Mouse (Mus musculus) heart, postnatal 10 days (tissue): ENCODE measurements around the gene Cdca3. TPM values are rescaled to one million over a fixed set of nuclear protein-coding genes. Genes with fewer than 3 reads are reported as not detected.

ENCODE experiments used
- DNase-seq, 2 experiments: peaks; one replicate each; pipeline ENCODE4 v3.0.0; 2021
- intact Hi-C: fragments of 180-260 bp; cut with DNase I; formaldehyde crosslinking; loops from one replicate; pipeline ENCODE4 v1.15.1; 2025
- total RNA-seq, 2 experiments: library from RNA; stranded (reverse); gene quantifications; 2 replicates each; pipeline ENCODE4 v1.2.3; 2021

Gene Cdca3
- total RNA-seq, 2 experiments from 2014 or later = 19.1 to 23.2 TPM

DNA sequence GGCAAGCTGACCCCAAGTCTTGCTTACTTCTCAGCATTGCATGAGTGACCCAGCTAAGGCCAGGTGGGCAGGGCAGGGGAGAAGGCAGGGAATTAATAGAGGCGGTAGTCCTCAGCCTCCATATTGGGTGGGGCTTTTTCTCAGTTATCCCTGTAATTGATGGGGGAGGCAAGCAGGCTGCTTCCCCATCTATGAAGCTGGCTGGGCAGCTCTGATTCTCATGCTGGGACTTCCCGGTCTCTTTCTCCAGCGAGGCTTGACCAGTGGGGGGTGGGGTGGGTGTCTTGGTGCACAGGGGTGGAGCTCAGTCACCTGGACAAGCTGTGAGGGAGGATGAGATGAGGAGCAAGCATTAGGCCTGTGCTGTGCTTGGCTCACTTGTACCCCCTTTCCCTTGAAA is 32.5 kb downstream of the Cdca3 start:
- intact Hi-C loops = no loop called here
- DNase-seq = no peak

DNA sequence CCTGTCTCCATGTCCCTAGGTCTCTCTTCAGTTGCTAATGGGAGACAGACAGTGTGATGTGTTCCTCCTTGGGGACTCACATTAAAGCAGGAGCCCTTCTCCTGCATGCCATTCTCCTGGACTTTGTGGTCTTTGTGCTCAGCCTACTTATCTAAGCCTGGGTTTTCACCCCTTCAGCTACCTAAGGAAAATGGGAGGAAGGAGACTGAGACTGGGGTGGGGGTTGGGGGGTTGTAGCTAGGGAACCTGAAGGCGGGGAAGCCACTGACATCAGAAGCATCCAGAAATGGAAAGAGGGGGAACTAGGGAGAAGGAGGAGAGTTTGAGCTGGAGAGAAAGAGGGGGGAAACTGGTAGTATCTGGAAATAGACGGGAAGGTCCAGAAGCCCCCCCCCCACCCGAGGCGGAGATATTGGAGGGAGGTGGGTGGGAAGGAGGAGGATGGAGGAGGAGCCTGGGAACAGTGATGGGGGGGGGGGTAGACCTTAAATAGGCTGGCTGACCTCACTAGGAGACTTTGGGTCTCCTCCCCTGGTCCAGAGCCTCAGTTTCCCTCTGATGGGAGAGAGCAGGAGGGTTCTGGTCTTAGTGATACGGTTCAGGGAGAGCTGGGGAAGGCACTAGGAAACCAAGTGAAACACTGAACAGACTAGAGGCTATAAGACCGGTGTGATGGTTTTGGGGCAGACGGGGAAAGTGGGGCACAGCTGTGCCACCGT is 33.2 kb downstream of the Cdca3 start:
- no peak for DNase-seq
- intact Hi-C loops = no loop called here

DNA sequence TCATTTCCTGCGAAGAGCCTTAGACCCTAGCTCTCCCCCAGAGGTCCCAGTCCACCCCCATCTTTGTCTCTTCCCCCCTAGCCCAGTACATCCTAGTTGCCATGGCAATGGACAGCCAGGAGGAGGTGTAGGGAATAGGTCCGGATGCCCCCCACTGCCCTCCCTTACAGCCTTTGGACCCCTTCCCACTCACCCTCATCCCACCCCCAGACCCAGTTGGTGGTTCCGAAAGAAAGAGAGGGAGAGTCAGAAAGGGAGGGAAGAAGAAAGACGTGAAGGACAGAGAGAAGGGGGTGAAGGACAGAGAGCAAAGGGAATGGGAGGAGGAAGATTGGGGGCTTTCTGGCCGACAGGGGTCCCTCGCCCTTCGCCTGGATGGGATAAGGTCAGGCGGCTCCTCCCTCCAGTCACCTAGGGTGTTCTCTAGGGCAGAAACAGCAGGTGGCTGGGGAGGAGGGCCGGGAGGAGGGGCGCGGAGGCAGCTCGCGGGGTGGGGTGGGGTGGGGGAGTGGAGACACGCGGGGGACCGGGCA is 33.8 kb downstream of the Cdca3 start:
- intact Hi-C loops = no loop called here

DNA sequence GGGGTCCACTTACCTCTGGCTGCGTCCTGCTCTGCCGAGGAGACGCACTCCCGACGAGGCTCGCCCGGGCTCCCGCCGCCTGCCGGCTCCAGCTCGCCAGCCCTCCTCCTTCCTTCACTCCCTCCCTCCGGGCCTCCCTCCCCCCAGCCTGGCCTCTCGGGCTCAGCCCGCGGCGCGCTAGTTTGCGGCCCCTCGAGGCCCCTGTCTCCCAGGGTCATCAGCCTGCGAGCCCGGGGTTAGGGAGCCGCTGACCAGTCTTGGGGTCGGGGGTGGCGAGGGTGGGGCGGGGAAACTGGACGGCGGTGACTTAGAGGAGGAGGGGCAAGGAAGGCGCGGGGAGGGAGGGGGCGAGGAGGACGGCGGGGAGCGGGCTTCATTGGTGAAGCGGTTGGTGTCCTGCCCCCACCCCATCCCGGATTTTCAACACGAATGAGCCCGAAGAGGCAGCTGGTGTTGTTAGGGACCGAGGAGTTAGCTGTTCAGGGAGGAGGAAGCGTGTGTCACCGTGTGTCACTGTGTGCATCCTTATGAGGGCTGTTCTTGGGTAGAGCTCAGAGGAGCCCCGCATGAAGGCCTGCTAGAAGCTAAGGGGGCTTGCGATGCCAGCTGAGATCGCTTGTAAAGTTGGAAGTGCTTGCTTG is 34.4 kb downstream of the Cdca3 start, which contains the start of gene Gpr162:
Gpr162 (minus strand) TSS at position 326 of the 641 bp plus-strand sequence.
- intact Hi-C loops = no loop called here
- peak; percentile 67 to 69 for DNase-seq

More for the DNA sequence above, 33.8 kb downstream of the Cdca3 start:
- DNase-seq = no peak

DNA sequence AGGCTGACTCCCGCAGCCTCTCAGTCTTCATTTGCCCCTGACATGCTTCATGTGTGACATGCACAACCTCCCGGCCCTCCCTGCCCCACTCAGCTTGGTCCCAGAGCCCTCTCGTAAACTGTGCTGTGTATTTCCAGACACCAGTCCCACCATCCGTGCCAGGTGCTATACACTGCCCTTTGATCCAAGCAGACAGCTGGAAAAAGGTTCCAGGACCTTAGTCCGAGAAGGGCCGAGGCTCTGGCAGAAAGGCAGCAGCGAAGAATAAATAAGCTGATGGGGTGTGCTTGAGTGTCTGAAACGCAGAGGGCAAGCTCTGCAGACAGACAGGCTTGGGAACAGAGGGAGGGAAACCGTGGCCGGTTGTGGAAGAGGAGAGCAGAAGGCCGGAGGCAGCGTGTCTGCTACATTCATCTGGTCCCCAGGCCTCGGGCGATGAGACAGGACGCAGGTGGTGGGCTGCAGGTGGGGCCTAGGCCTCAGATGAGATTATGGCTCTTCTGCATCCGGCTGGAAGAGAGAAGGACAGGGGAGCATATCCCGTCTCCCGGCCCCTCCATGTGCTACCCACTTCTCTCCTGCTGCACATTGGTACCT is 36.5 kb downstream of the Cdca3 start:
- DNase-seq = no peak
- intact Hi-C loops = no loop called here

DNA sequence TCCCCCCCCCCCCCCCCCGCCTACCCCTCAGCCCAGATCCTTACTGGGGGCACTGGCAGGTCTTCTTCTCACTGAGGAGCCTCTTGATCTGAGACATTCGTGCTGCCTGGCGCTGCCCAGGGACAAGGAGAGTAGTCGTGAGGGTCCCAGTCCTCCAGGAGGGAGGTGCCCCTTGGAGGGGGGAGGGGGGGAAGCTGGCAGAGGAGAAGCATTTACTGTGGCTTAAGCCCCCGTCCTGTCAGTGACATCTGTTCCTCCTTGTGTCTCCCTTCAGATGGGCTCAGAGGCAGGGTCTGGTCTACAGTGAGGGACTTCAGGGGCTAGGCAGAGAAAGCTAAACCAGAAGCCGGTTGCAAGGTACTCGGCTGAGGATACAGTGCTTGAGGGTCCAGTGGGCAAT is 37.2 kb downstream of the Cdca3 start:
- no peak for DNase-seq
- intact Hi-C loops = no loop called here

DNA sequence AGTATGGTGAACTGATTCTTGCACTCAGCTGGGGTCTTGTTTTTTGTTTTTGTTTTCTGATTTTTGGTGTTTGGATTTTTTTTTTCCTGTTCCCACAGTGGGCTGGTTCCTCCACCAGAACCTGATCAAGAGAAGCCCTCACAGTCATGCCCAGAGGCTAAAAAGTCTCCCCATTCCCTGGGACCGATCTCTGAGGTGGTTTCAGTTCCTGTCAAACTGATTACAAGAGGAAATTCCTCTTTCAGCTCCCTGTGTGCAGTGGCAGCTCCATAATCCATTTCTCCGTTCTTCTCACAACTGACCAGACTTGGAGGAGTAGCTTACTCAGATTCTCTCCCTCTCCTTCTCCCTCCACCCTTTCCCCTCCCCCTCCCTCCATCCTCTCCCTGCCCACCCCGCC is 45.0 kb downstream of the Cdca3 start:
- no peak for DNase-seq

DNA sequence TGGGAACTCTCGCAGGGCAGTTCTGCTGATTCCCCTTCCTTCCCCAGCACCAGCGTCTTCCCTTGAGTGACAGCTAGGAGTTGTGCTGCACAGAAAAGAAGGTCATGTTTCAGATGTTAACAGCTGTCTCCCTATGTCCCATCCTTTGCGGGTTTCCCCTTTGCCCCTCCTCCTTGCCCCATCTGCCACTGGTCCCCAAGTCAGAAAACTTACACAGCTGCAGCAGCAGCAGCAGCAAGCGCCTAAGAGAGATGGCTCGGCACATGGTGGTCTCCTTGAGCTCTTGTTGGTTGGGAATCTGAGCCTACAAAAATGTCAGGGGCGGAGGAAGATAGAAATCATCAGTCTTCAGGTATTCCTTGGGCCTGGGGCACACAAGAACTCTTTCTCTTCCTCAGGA is 50.0 kb downstream of the Cdca3 start:
- no peak for DNase-seq
- intact Hi-C loops = no loop called here

More for the DNA sequence above, 45.0 kb downstream of the Cdca3 start:
- intact Hi-C loops = no loop called here

DNA sequence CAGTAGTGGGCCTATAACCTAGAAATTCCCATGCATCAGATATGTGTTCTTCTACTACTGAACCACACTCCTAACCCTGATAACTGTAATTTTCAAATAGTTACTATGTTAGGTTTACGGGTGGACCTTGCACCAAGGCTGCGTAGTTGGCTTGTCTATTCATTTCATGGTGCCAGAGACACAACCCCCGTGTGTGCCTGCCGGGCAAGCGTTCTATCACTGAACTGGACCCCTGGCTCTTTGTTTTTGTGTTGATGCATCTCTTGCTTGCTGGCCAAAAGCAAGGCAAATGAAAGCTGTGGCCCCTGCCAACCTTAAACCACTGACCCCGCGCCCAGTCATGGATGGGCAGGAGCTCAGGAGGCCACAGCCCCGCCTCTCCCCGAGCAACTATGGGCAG is 52.5 kb downstream of the Cdca3 start:
- no peak for DNase-seq
- intact Hi-C loops = no loop called here

Other genes with a start within 250 kb of the Cdca3 start
- under 1 TPM; 0.26 to 0.45 TPM for gene C1s2, start 193.5 kb upstream of the Cdca3 start, total RNA-seq
- gene Lpcat3, start 166.5 kb upstream of the Cdca3 start, total RNA-seq = 10 to 100 TPM; 56.5 to 68.8 TPM
- gene Emg1, start 117.4 kb upstream of the Cdca3 start, total RNA-seq = 10 to 100 TPM; 64.2 to 66.4 TPM
- 100 to 1,000 TPM; 394 to 399 TPM for gene Phb2, start 117.2 kb upstream of the Cdca3 start, total RNA-seq
- gene Ptpn6, start 90.8 kb upstream of the Cdca3 start, total RNA-seq = 1 to 10 TPM; 5.0 to 6.0 TPM
- 100 to 1,000 TPM; 322 to 335 TPM for gene Grcc10, start 88.2 kb upstream of the Cdca3 start, total RNA-seq
- under 1 TPM in 1 of 2 experiments, not detected in 1; 0.98 TPM for gene Gm45234, start 73.5 kb upstream of the Cdca3 start, total RNA-seq
- gene Atn1, start 73.0 kb upstream of the Cdca3 start, total RNA-seq = 10 to 100 TPM; 59.4 to 59.7 TPM
- gene Eno2, start 59.9 kb upstream of the Cdca3 start, total RNA-seq = 1 to 10 TPM; 3.4 to 3.7 TPM
- gene Lrrc23, start 49.8 kb upstream of the Cdca3 start, total RNA-seq = not detected
- gene Spsb2, start 20.9 kb upstream of the Cdca3 start, total RNA-seq = 1 to 10 TPM; 3.1 TPM
- gene Tpi1, start 15.3 kb upstream of the Cdca3 start, total RNA-seq = 100 to 1,000 TPM; 870 to 877 TPM
- gene Usp5, start 63 bp upstream of the Cdca3 start, total RNA-seq = 10 to 100 TPM; 87.5 to 87.9 TPM
- 1 to 10 TPM; 3.9 to 4.4 TPM for gene Gnb3, start 10.7 kb downstream of the Cdca3 start, total RNA-seq
- gene P3h3, start 28.2 kb downstream of the Cdca3 start, total RNA-seq = 10 to 100 TPM; 27.1 to 27.3 TPM
- 1 to 10 TPM; 3.0 to 4.9 TPM for gene Gpr162, start 34.4 kb downstream of the Cdca3 start, total RNA-seq
- 1 to 10 TPM; 1.2 to 2.1 TPM for gene Cd4, start 58.7 kb downstream of the Cdca3 start, total RNA-seq
- gene Lag3, start 82.2 kb downstream of the Cdca3 start, total RNA-seq = under 1 TPM; 0.72 to 0.84 TPM
- 100 to 1,000 TPM; 516 to 532 TPM for gene Ptms, start 90.6 kb downstream of the Cdca3 start, total RNA-seq
- 100 to 1,000 TPM; 231 to 236 TPM for gene Mlf2, start 101.8 kb downstream of the Cdca3 start, total RNA-seq
- gene Cops7a, start 136.0 kb downstream of the Cdca3 start, total RNA-seq = 100 to 1,000 TPM; 102 to 108 TPM
- gene Pianp, start 167.1 kb downstream of the Cdca3 start, total RNA-seq = 1 to 10 TPM; 1.7 to 2.0 TPM
- gene Zfp384, start 179.6 kb downstream of the Cdca3 start, total RNA-seq = 10 to 100 TPM; 27.7 to 29.3 TPM
- 10 to 100 TPM; 41.8 to 47.3 TPM for gene Ing4, start 210.2 kb downstream of the Cdca3 start, total RNA-seq
- gene Acrbp, start 220.1 kb downstream of the Cdca3 start, total RNA-seq = 1 to 10 TPM; 2.1 to 2.8 TPM
- under 1 TPM; 0.37 to 0.53 TPM for gene Lpar5, start 238.4 kb downstream of the Cdca3 start, total RNA-seq